Mouse (Mus musculus): Measurements from ENCODE around the gene Parva. TPM values are rescaled to one million over a fixed set of nuclear protein-coding genes. Genes with fewer than 3 reads are reported as not detected.

The Parva gene
- polyA plus RNA-seq, 1 experiment from 2014 or later: 50.4 TPM

DNA sequence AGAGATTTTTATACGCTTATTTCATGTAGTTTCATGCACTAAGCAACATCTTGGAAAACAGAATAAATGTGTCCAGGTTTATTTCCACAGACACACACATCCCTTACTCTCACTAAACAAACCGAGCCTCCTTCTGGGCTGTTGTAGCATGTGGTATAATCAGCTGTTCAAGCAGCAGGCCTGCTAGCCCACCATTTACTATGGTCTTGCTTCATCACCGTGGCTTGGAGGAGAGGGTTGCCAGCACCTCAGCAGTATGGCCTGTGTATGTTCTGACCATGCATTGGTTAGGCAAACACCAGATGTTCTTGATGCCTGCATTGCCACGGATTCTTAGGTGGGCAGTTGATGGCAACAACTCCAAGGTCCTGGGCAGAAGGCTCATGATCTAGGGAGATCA, 30.6 kb downstream of the Parva start:
- Histone ChIP-seq H3K27ac (ENCODE audit: low read depth, low read length) (no peak overlapping the region), H3K27me3 (ENCODE audit: control insufficient read depth, insufficient read depth, low read length) (no peaks in the 10 kb centered on the region), H3K9ac (ENCODE audit: low read length) (no peak overlapping the region), H3K9me3 (ENCODE audit: control insufficient read depth, low read length) (no peaks in the 10 kb centered on the region), H3K36me3 (ENCODE audit: control insufficient read depth, insufficient read depth, low read length) (no peaks in the 10 kb centered on the region), H3K4me1 (ENCODE audit: control insufficient read depth, insufficient read depth, low read length) (peaks cover 9% of the 10 kb centered on the region; the same call in 1 of the 2 replicates), H3K4me3 (ENCODE audit: low read depth, low read length) (no peak overlapping the region), H3K4me2 (ENCODE audit: low read depth) (no peak overlapping the region)
- WGBS: 86% methylated on average over 4 of the region's 4 CpGs
- no peak for DNase-seq (ENCODE audit: low spot score)
- no peak for ATAC-seq (ENCODE audit: insufficient read depth, low FRiP score, low TSS enrichment)

DNA sequence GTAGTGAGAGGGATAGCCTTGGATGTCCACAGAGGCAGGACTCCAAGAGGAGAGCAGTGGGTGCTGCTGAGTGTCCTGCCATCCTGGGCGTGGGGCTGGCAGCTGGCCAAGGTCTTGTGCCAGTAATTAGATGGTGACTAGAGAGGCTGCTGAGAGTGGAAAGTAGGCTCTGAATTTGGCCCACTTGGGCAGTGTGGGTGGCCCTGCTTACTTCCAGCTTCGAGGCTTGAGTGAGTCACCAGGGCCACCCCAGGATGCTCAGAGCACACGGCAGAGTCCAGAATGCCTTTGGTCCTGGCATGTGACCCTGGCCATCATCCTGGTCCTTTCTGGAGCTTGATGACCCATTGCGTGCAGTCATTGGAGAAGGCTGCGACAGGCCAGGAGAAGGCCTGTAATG, 31.1 kb downstream of the Parva start:
- Histone ChIP-seq H3K4me2 (ENCODE audit: low read depth) (no peak overlapping the region), H3K9ac (ENCODE audit: low read length) (no peak overlapping the region), H3K36me3 (ENCODE audit: control insufficient read depth, insufficient read depth, low read length) (no peaks in the 10 kb centered on the region), H3K27ac (ENCODE audit: low read depth, low read length) (no peak overlapping the region), H3K9me3 (ENCODE audit: control insufficient read depth, low read length) (no peaks in the 10 kb centered on the region), H3K27me3 (ENCODE audit: control insufficient read depth, insufficient read depth, low read length) (no peaks in the 10 kb centered on the region), H3K4me1 (ENCODE audit: control insufficient read depth, insufficient read depth, low read length) (peaks cover 11% of the 10 kb centered on the region; the same call in 1 of the 2 replicates), H3K4me3 (ENCODE audit: low read depth, low read length) (no peak overlapping the region)
- WGBS: 66% methylated on average over 5 of the region's 5 CpGs
- ATAC-seq (ENCODE audit: insufficient read depth, low FRiP score, low TSS enrichment) (no peak), DNase-seq (ENCODE audit: low spot score) (no peak)

DNA sequence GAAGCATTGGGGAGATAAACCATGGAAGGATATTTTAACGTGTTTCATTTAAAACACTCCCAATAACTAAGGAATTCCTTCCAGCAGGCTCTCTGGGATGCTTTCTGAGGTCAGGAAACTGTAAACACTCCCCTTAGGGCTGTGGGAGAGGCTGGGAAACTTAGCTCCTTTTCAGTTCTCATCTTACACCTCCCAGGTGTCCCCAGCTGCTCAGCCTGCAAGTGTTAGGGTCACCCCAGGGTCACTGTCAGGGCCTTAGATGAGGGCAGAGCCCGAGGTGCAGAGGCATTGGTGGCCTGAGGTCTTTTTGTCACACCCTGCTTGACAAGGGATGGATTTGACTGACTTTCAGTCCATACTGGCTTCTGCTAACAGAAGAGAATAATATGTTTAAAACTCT, 35.8 kb downstream of the Parva start:
- Histone ChIP-seq H3K27me3 (ENCODE audit: control insufficient read depth, insufficient read depth, low read length) (no peaks in the 10 kb centered on the region), H3K4me2 (ENCODE audit: low read depth) (no peak overlapping the region), H3K4me3 (ENCODE audit: low read depth, low read length) (no peak overlapping the region), H3K4me1 (ENCODE audit: control insufficient read depth, insufficient read depth, low read length) (peaks cover 16% of the 10 kb centered on the region; the same call in 1 of the 2 replicates), H3K36me3 (ENCODE audit: control insufficient read depth, insufficient read depth, low read length) (no peaks in the 10 kb centered on the region), H3K27ac (ENCODE audit: low read depth, low read length) (no peak overlapping the region), H3K9me3 (ENCODE audit: control insufficient read depth, low read length) (no peaks in the 10 kb centered on the region), H3K9ac (ENCODE audit: low read length) (no peak overlapping the region)
- 0% methylated on average over 2 of the region's 2 CpGs for WGBS
- DNase-seq (ENCODE audit: low spot score): no peak
- no peak for ATAC-seq (ENCODE audit: insufficient read depth, low FRiP score, low TSS enrichment)

GRCm38 (mm10) chr7:112465920-112466319, 38.6 kb downstream of the Parva start:
- Histone ChIP-seq H3K27ac (ENCODE audit: low read depth, low read length) (no peak overlapping the region), H3K4me1 (ENCODE audit: control insufficient read depth, insufficient read depth, low read length) (peaks cover 16% of the 10 kb centered on the region; the same call in 1 of the 2 replicates), H3K36me3 (ENCODE audit: control insufficient read depth, insufficient read depth, low read length) (no peaks in the 10 kb centered on the region), H3K4me2 (ENCODE audit: low read depth) (no peak overlapping the region), H3K9me3 (ENCODE audit: control insufficient read depth, low read length) (no peaks in the 10 kb centered on the region), H3K9ac (ENCODE audit: low read length) (no peak overlapping the region), H3K4me3 (ENCODE audit: low read depth, low read length) (no peak overlapping the region), H3K27me3 (ENCODE audit: control insufficient read depth, insufficient read depth, low read length) (no peaks in the 10 kb centered on the region)
- WGBS: 68% methylated on average over 3 of the region's 3 CpGs
- no peak for DNase-seq (ENCODE audit: low spot score)
- no peak for ATAC-seq (ENCODE audit: insufficient read depth, low FRiP score, low TSS enrichment)

DNA sequence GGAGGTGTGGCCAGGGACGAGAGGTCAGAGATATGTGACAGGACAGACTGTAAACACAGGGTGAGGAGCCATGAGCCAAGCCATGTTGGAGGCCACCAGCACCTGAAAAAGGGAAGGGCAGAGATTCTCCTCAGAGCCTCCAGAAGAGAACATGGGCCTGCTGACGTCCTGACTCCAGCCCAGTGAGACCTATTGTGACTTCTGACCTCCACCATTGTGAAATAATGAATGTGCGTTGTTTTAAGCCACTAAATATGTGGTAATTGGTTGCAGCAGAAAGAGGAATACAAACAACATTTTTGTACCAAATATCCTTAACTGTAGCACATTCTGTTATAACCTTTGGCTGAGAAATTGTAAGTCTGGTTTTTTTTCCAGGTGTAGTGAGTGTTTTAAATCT, 39.5 kb downstream of the Parva start:
- no peaks in the 10 kb centered on the region for H3K36me3 ChIP-seq (ENCODE audit: control insufficient read depth, insufficient read depth, low read length)
- no peaks in the 10 kb centered on the region for H3K27me3 ChIP-seq (ENCODE audit: control insufficient read depth, insufficient read depth, low read length)
- peaks cover 16% of the 10 kb centered on the region; the same call in 1 of the 2 replicates for H3K4me1 ChIP-seq (ENCODE audit: control insufficient read depth, insufficient read depth, low read length)
- ATAC-seq (ENCODE audit: insufficient read depth, low FRiP score, low TSS enrichment) (no peak), DNase-seq (ENCODE audit: low spot score) (no peak)
- no peak overlapping the region for H3K4me2 ChIP-seq (ENCODE audit: low read depth)
- no peak overlapping the region for H3K27ac ChIP-seq (ENCODE audit: low read depth, low read length)
- H3K4me3 ChIP-seq (ENCODE audit: low read depth, low read length): no peak overlapping the region
- WGBS: 58% methylated on average over 3 of the region's 3 CpGs
- H3K9me3 ChIP-seq (ENCODE audit: control insufficient read depth, low read length): no peaks in the 10 kb centered on the region
- no peak overlapping the region for H3K9ac ChIP-seq (ENCODE audit: low read length)

DNA sequence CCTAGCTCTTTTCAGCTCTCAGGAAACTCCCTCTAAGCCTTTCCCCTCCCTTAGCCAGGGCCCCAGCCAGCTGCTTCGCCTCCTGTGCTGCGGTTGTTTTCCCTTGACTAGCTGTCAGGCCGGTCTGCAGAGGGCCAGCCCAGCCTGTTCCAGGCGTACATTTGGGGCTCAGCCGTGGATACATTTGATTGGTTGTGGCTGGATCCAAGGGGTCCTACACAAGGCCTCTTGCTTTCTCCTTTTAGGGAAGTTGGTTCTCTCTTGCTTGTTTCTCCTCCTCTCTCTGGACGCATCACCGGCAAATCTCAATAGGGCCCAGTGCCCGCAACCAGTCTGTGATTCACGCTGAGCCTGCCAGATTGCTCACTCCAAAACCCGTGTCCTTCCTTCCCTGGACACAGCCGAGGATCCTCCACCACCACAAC, 40.4 kb downstream of the Parva start:
- Histone ChIP-seq H3K27me3 (ENCODE audit: control insufficient read depth, insufficient read depth, low read length) (no peaks in the 10 kb centered on the region), H3K9me3 (ENCODE audit: control insufficient read depth, low read length) (no peaks in the 10 kb centered on the region), H3K36me3 (ENCODE audit: control insufficient read depth, insufficient read depth, low read length) (no peaks in the 10 kb centered on the region), H3K4me2 (ENCODE audit: low read depth) (no peak overlapping the region), H3K4me1 (ENCODE audit: control insufficient read depth, insufficient read depth, low read length) (peaks cover 16% of the 10 kb centered on the region; the same call in 1 of the 2 replicates), H3K4me3 (ENCODE audit: low read depth, low read length) (no peak overlapping the region), H3K9ac (ENCODE audit: low read length) (peak overlapping the region; percentile 14; the same call in 1 of the 2 replicates), H3K27ac (ENCODE audit: low read depth, low read length) (no peak overlapping the region)
- 29% methylated on average over 11 of the region's 11 CpGs for WGBS
- peak; percentile 76 for DNase-seq (ENCODE audit: low spot score)
- no peak for ATAC-seq (ENCODE audit: insufficient read depth, low FRiP score, low TSS enrichment)

DNA sequence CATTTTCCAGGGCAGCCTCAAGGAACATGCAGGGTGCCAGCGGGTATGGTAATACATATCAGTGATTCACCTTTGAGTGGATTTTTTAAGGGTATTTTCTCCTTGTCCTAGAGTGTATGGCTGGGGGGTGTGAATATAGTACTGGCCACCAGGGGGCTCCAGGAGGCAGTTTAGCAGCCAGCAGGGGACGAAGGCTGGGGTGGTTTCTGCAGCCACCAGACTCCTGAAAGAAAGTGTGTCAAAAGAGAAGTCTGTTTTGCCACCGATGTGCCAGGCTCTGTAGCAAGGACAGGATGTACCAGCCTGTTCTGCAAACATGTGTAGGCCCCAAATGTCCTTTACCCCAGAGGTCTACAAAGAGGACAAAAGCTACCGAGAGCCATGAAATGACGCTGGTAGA, 42.5 kb downstream of the Parva start:
- H3K9me3 ChIP-seq (ENCODE audit: control insufficient read depth, low read length): no peaks in the 10 kb centered on the region
- H3K4me2 ChIP-seq (ENCODE audit: low read depth): no peak overlapping the region
- no peak overlapping the region for H3K4me3 ChIP-seq (ENCODE audit: low read depth, low read length)
- no peak overlapping the region for H3K9ac ChIP-seq (ENCODE audit: low read length)
- no peaks in the 10 kb centered on the region for H3K27me3 ChIP-seq (ENCODE audit: control insufficient read depth, insufficient read depth, low read length)
- peaks cover 28% of the 10 kb centered on the region for H3K4me1 ChIP-seq (ENCODE audit: control insufficient read depth, insufficient read depth, low read length)
- no peaks in the 10 kb centered on the region for H3K36me3 ChIP-seq (ENCODE audit: control insufficient read depth, insufficient read depth, low read length)
- H3K27ac ChIP-seq (ENCODE audit: low read depth, low read length): no peak overlapping the region
- ATAC-seq (ENCODE audit: insufficient read depth, low FRiP score, low TSS enrichment) (no peak), DNase-seq (ENCODE audit: low spot score) (peak; percentile 85)
- WGBS: 43% methylated on average over 5 of the region's 5 CpGs

- H3K27ac ChIP-seq (ENCODE audit: low read depth, low read length): no peak overlapping the region
- whole genome bisulfite sequencing: 82% methylated on average over 7 of the region's 7 CpGs
- DNase-seq (ENCODE audit: low spot score) (no peak), ATAC-seq (ENCODE audit: insufficient read depth, low FRiP score, low TSS enrichment) (no peak)
- no peak overlapping the region for H3K4me2 ChIP-seq (ENCODE audit: low read depth)
- H3K27me3 ChIP-seq (ENCODE audit: control insufficient read depth, insufficient read depth, low read length): no peaks in the 10 kb centered on the region
- 0 out of 2 replicates have a peak overlapping the region, but pooled peaks have one; percentile 6 for H3K9ac ChIP-seq (ENCODE audit: low read length)
- peaks cover 28% of the 10 kb centered on the region for H3K4me1 ChIP-seq (ENCODE audit: control insufficient read depth, insufficient read depth, low read length)
- H3K9me3 ChIP-seq (ENCODE audit: control insufficient read depth, low read length): no peaks in the 10 kb centered on the region
- H3K4me3 ChIP-seq (ENCODE audit: low read depth, low read length): no peak overlapping the region
- no peaks in the 10 kb centered on the region for H3K36me3 ChIP-seq (ENCODE audit: control insufficient read depth, insufficient read depth, low read length)
Observed at GRCm38 (mm10) chr7:112471316-112471715, 44.0 kb downstream of the Parva start.

- Histone ChIP-seq H3K4me2 (ENCODE audit: low read depth) (no peak overlapping the region), H3K27me3 (ENCODE audit: control insufficient read depth, insufficient read depth, low read length) (no peaks in the 10 kb centered on the region), H3K9ac (ENCODE audit: low read length) (no peak overlapping the region), H3K36me3 (ENCODE audit: control insufficient read depth, insufficient read depth, low read length) (no peaks in the 10 kb centered on the region), H3K27ac (ENCODE audit: low read depth, low read length) (no peak overlapping the region), H3K4me3 (ENCODE audit: low read depth, low read length) (no peak overlapping the region), H3K4me1 (ENCODE audit: control insufficient read depth, insufficient read depth, low read length) (peaks cover 27% of the 10 kb centered on the region), H3K9me3 (ENCODE audit: control insufficient read depth, low read length) (no peaks in the 10 kb centered on the region)
- ATAC-seq (ENCODE audit: insufficient read depth, low FRiP score, low TSS enrichment): no peak
- DNase-seq (ENCODE audit: low spot score): no peak
- 79% methylated on average over 10 of the region's 10 CpGs for WGBS
Observed at GRCm38 (mm10) chr7:112472024-112472707, 44.9 kb downstream of the Parva start.
